Mouse (Mus musculus) hindbrain, embryonic 16.5 days (tissue): ENCODE measurements around the gene Stx1b. TPM values are rescaled to one million over a fixed set of nuclear protein-coding genes. Genes with fewer than 3 reads are reported as not detected.
"Not testable (repeated sequence)": the region's sequence is repeated elsewhere in the genome, so short reads cannot be mapped to it uniquely, and the experiment has no call there.

Experiments
- ATAC-seq: fragments of 200-750 bp; cut with Nextera tagmentation; 2 replicates; pipeline ENCODE4 v1.8.0; 2017; ENCODE audit warnings: moderate TSS enrichment, moderate library complexity
- H3K27ac ChIP-seq: fragments of 300-500 bp; sonication (generic); 2 replicates; pipeline ENCODE4 v1.5.1; 2014; ENCODE audit warnings: low read depth, mild to moderate bottlenecking, control low read depth, low read length, moderate library complexity
- H3K27me3 ChIP-seq: fragments of 300-500 bp; sonication (generic); replicated peaks from 2 replicates; pipeline ENCODE4 v1.6.1; 2014; ENCODE audit warnings: low read length; ENCODE audit not compliant: control insufficient read depth, insufficient read depth
- H3K36me3 ChIP-seq: fragments of 300-500 bp; sonication (generic); 2 replicates; pipeline ENCODE4 v1.6.1; 2014; ENCODE audit warnings: mild to moderate bottlenecking, low read length, moderate library complexity, mixed read lengths; ENCODE audit not compliant: control insufficient read depth, insufficient read depth
- H3K4me1 ChIP-seq: fragments of 300-500 bp; sonication (generic); 2 replicates; pipeline ENCODE4 v1.6.1; 2014; ENCODE audit warnings: low read depth, low read length; ENCODE audit not compliant: control insufficient read depth, insufficient read depth
- H3K4me2 ChIP-seq: fragments of 300-500 bp; sonication (generic); 2 replicates; pipeline ENCODE4 v1.6.1; 2014; ENCODE audit warnings: mild to moderate bottlenecking, low read length, control low read depth, moderate library complexity
- H3K4me3 ChIP-seq: fragments of 300-500 bp; sonication (generic); 2 replicates; pipeline ENCODE4 v1.5.1; 2014; ENCODE audit warnings: mild to moderate bottlenecking, low read length, control low read depth, moderate library complexity
- H3K9ac ChIP-seq: fragments of 300-500 bp; sonication (generic); 2 replicates; pipeline ENCODE4 v1.6.1; 2014; ENCODE audit warnings: low read depth, mild to moderate bottlenecking, control low read depth, low read length, moderate library complexity
- H3K9me3 ChIP-seq: fragments of 300-500 bp; sonication (generic); 2 replicates; pipeline ENCODE4 v1.6.1; 2014; ENCODE audit warnings: mild to moderate bottlenecking, low read length, moderate library complexity; ENCODE audit not compliant: control insufficient read depth
- WGBS: fragments of 180-500 bp; shearing (Covaris S2); extraction: QIAGEN DNeasy Blood & Tissue Kit; methylation state at CpG from one replicate; pipeline ENCODE4 v1.1.7; 2014; 5-methylcytosine and 5-hydroxymethylcytosine counted together
- polyA plus RNA-seq: library from polyadenylated mRNA; unstranded; fragments of >200 nt; fragmentation: Nextera tagmentation; extraction: Ambion mirVana; gene quantifications from 2 replicates; pipeline ENCODE4 v1.2.1, GENCODE M21; 2015

Gene Stx1b
- polyA plus RNA-seq, 1 experiment from 2014 or later: 76.8 TPM

DNA sequence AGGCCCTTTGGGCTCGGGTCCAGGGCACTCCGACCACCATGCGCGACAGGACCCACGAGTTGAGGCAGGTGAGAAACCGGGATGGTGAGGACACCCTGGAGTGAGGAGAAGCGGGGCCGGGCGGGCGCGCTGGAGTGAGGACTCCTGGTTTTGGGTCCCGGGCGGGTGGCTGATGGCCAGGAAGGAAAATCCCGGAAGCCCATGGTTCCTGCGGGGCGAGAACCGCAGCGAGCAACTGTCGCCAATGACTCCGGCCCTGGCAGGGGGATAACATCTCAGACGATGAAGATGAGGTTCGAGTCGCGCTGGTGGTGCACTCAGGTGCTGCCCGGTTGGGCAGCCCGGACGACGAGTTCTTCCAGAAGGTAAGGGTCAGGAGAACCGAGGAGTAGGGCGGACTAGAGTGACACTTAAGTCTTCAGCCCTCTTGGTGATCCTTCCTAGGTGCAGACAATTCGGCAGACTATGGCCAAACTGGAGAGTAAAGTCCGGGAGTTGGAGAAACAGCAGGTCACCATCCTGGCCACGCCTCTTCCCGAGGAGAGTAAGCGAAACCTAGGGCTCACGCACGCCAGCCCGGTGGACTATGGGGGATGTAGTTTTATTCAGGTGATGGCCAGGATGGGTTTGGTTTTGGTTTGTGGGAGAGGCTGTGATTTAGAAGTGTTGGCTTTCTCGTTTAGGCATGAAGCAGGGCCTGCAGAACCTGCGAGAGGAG is 17.8 kb upstream of the Stx1b start:
- peak overlapping the region; percentile 94 for H3K27ac ChIP-seq
- peaks cover 11% of the 10 kb centered on the region; the same call in 1 of the 2 replicates for H3K4me1 ChIP-seq
- peak overlapping the region; percentile 70 for H3K9ac ChIP-seq
- H3K36me3 ChIP-seq: peaks cover 4% of the 10 kb centered on the region; the same call in 1 of the 2 replicates
- no peaks in the 10 kb centered on the region for H3K27me3 ChIP-seq
- WGBS: under 1% methylated on average over 40 of the region's 40 CpGs
- H3K4me3 ChIP-seq: peak overlapping the region; percentile 49
- peak overlapping the region; percentile 91 for H3K4me2 ChIP-seq
- ATAC-seq: peak; percentile 58
- H3K9me3 ChIP-seq: no peaks in the 10 kb centered on the region

DNA sequence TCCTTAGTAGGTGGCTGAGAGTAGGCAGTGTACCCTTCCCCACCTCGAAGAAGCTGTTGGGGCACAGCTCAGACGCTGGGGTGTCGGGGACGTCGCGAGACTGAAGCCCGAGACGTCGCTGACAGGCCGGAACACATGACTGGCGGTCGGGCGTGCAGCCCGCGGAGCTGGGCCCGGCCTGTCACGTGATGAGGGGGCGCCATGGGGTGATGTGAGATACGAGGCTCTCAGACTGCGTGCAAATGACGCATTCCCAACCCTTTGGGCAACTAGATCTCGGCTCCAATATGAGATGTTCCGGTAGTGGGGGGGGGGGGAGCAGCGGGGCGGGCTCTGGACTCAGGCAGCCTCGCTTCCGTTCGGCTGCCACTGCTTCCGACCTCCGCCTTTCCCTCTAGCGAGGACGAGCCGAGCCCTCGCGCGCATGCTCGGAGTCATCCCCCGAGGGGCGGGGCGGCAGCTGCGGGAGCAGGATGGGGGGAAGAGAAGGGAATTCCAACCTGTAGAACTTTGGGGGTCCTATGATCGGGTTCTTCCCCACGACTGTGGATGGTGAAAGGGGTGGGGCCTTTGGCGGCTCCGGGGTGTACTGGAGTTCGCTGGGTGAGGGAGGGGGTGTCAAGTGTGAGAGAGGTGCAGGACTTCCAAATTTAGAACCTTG is 17.1 kb upstream of the Stx1b start:
- H3K4me3 ChIP-seq: peak overlapping the region; percentile 49
- H3K9me3 ChIP-seq: no peaks in the 10 kb centered on the region
- peaks cover 4% of the 10 kb centered on the region; the same call in 1 of the 2 replicates for H3K36me3 ChIP-seq
- ATAC-seq: peak; percentile 96
- WGBS: under 1% methylated on average over 46 of the region's 46 CpGs
- peak overlapping the region; percentile 70 for H3K9ac ChIP-seq
- H3K4me2 ChIP-seq: peak overlapping the region; percentile 91
- peaks cover 11% of the 10 kb centered on the region; the same call in 1 of the 2 replicates for H3K4me1 ChIP-seq
- no peaks in the 10 kb centered on the region for H3K27me3 ChIP-seq
- H3K27ac ChIP-seq: peak overlapping the region; percentile 94

DNA sequence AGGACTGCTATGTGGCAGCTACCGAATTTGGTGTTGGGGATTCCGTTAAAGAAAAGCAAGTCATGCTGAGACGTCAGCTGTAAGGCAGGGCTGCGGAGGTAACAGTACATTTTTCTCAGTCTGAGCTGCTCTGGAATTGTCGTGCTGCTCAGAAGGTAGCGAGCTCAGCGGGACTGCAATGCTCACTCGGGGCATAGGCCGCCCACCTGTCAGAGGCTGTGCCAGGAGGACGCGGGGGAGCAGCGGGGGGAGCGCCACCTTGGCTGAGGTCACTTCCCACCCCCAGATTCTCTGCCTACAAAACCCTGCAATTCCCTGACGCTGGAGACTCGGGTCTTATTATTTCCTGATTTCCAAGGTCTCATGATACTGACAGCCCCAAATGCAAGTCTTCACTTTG is 16.5 kb upstream of the Stx1b start:
- H3K4me3 ChIP-seq: peak overlapping the region; percentile 49
- WGBS: 4% methylated on average over 15 of the region's 15 CpGs
- no peaks in the 10 kb centered on the region for H3K27me3 ChIP-seq
- peak overlapping the region; percentile 70 for H3K9ac ChIP-seq
- peaks cover 11% of the 10 kb centered on the region; the same call in 1 of the 2 replicates for H3K4me1 ChIP-seq
- peaks cover 2% of the 10 kb centered on the region; the same call in 1 of the 2 replicates for H3K36me3 ChIP-seq
- peak overlapping the region; percentile 94 for H3K27ac ChIP-seq
- peak overlapping the region; percentile 91 for H3K4me2 ChIP-seq
- peak; percentile 18; the same call in 1 of the 2 replicates for ATAC-seq
- no peaks in the 10 kb centered on the region for H3K9me3 ChIP-seq

DNA sequence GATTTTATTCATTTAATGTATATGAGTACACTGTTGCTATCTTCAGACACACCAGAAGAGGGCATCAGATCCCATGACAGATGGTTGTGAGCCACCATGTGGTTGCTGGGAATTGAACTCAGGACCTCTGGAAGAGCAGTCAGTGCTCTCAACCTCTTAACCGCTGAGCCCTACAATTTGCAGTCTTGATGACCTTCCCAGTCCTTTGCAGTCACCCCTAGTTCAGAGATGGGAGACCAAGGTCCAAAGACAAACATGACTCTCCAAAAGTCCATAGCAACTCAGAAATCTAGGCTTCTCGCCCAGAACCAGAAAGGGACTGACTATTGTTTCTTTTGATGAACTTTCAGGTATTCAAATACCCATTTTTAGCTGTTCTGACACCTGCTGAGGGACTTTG is 15.7 kb upstream of the Stx1b start:
- not testable (repeated sequence) for H3K4me2 ChIP-seq, ATAC-seq, H3K9me3 ChIP-seq, H3K36me3 ChIP-seq, H3K4me3 ChIP-seq, H3K9ac ChIP-seq, H3K27me3 ChIP-seq, H3K27ac ChIP-seq
- peaks cover 11% of the 10 kb centered on the region; the same call in 1 of the 2 replicates for H3K4me1 ChIP-seq
- 79% methylated on average over 2 of the region's 2 CpGs for WGBS

DNA sequence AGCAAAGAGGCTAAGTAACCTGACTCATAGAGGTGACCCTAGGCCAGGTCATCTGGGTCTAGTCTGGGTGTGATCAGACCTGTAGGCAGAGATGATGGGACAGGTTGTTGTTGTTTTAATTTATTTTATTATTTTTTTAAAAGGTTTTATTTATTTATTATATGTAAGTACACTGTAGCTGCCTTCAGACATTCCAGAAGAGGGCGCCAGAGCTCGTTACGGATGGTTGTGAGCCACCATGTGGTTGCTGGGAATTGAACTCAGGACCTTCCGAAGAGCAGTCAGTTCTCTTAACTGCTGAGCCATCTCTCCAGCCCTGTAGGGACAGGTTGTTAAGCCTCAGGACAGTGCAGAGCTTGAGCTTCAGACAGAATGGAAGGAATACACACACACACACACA is 13.5 kb upstream of the Stx1b start:
- H3K27me3 ChIP-seq, ATAC-seq, H3K4me3 ChIP-seq, H3K4me1 ChIP-seq, H3K36me3 ChIP-seq, H3K4me2 ChIP-seq, H3K27ac ChIP-seq, H3K9me3 ChIP-seq, H3K9ac ChIP-seq: not testable (repeated sequence)
- WGBS: 75% methylated on average over 4 of the region's 4 CpGs

DNA sequence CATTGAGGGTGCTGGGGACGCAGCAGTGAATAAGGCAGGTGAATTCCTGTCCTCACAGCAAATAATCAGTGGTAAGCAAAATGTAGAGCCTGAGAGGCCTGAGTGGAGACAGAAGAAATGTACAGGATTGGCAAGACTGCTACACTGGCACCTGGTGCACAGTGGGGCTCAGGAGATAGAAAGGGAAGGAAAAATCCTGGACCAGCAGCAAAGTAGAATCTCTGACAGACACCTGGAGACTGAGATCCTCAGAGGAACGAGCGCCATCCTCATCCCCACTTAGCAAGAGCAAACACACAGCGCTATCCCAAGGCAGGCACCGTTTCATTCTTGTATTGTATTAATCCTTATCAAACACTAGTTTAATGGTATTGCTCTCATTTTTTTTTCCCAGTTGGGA is 13.1 kb upstream of the Stx1b start:
- ATAC-seq: no peak
- 92% methylated on average over 5 of the region's 5 CpGs for WGBS
- Histone ChIP-seq H3K4me2 (no peak overlapping the region), H3K27ac (no peak overlapping the region), H3K36me3 (no peaks in the 10 kb centered on the region), H3K9me3 (no peaks in the 10 kb centered on the region), H3K4me1 (peaks cover 6% of the 10 kb centered on the region; the same call in 1 of the 2 replicates), H3K4me3 (no peak overlapping the region), H3K9ac (no peak overlapping the region), H3K27me3 (no peaks in the 10 kb centered on the region)

DNA sequence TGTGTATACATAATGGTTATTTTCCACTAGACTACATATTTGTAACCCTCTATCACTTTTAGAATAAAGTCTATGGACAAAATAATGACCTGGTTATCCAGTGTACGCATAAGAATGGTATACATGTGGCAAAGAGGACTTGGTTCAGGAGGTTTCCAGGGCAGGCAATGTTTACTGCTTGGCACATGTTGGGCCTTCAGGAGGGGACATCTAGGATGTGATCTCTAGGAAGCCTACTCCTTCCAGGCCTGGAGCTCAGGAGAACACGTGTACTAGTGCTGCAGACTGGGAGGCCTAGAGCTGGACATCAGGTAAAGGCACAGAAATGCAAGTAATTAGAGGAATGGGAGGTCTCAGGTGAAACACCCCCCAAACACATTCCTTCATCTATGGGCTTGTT is 11.2 kb upstream of the Stx1b start:
- Histone ChIP-seq H3K27ac (no peak overlapping the region), H3K9me3 (no peaks in the 10 kb centered on the region), H3K9ac (no peak overlapping the region), H3K4me3 (no peak overlapping the region), H3K4me1 (peaks cover 3% of the 10 kb centered on the region; the same call in 1 of the 2 replicates), H3K27me3 (no peaks in the 10 kb centered on the region), H3K4me2 (no peak overlapping the region), H3K36me3 (no peaks in the 10 kb centered on the region)
- ATAC-seq: no peak
- 79% methylated on average over 2 of the region's 2 CpGs for WGBS

DNA sequence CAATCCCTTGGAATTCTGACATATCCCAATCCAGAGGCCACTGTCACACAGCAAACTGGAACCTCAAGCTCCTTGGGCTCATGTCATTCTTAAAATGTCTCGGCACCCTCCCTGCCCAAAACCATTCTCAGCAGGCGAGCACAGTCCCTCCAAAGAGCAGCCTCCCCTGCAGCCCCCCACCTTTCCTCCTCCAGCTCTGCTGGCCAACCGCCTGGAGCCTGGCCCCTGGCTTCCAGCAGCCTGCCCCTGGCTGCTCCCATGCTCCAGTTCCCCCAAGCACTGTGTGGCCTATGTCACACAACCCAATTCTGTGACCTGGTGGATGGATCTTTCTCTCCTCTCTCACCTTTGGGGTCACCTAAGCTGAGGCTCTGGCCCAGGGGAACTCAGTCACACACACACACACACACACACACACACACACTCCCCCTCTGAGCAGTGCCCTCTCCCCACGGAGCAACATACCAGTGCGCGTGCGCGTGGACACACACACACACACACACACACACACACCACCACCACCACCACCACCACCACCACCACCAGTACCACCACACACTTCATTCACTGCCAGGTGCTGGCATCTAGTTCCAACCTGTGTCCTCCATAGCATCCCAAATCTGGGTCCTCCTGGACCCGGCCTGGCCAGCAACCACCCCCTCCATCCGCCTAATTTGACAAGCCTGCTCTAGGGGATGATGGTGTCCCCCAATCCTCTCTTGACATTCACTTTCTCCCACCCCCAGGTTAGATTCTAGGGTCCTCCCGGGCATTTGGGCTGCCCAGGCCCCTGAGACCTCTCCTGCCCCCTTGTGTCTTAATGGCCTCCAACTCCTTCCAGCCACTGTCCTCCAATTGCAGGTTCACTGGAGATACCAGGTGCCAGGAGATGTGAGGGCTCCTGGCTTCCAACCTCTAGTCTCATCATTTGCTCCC is 845 bp downstream of the Stx1b start:
- H3K27ac ChIP-seq: peak overlapping the region; percentile 85
- ATAC-seq: peak; percentile 19; the same call in 1 of the 2 replicates
- no peaks in the 10 kb centered on the region for H3K9me3 ChIP-seq
- H3K4me2 ChIP-seq: peak overlapping the region; percentile 80
- H3K4me3 ChIP-seq: peak overlapping the region; percentile 58
- no peaks in the 10 kb centered on the region for H3K36me3 ChIP-seq
- H3K9ac ChIP-seq: peak overlapping the region; percentile 82
- WGBS: 51% methylated on average over 11 of the region's 11 CpGs
- no peaks in the 10 kb centered on the region for H3K27me3 ChIP-seq
- H3K4me1 ChIP-seq: peaks cover 18% of the 10 kb centered on the region
